ENCODE assay signal across 8 mouse cellular contexts in genomic region chr1:195175980-195176931, GRCm38 (mm10). TPM values are rescaled to one million over a fixed set of nuclear protein-coding genes. Genes with fewer than 3 reads are reported as not detected.
DNase-seq lines count a peak whose midpoint lies in the region; ATAC-seq and TF ChIP-seq lines count a peak whose summit lies in the region.

Cr2 (minus strand) TSS chr1:195176716.

- H3K9me3 ChIP-seq in ES-E14 (ENCODE audit: control insufficient read depth, insufficient read depth, low read depth, low read length): no peaks in the 10 kb centered on the region
- H3K9me3 ChIP-seq in hindbrain, embryonic 13.5 days: no peaks in the 10 kb centered on the region

- in situ Hi-C loops in ES-E14 (cut with MboI; ENCODE audit: low sequenced_read_pairs in 2 of 2, unreplicated experiment in 2 of 2): no loop called here

- H3K36me3 ChIP-seq in ES-E14 (ENCODE audit: control insufficient read depth, insufficient read depth, low read length, poor library complexity, severe bottlenecking): no peaks in the 10 kb centered on the region
- H3K36me3 ChIP-seq in hindbrain, embryonic 13.5 days: no peaks in the 10 kb centered on the region

- H3K27me3 ChIP-seq in hindbrain, embryonic 13.5 days: no peaks in the 10 kb centered on the region

- 9% methylated on average over 20 of the region's 20 CpGs for WGBS in hindbrain, embryonic 13.5 days

- no peak within 1 kb of the TSS for H3K9ac ChIP-seq in ES-E14 (ENCODE audit: insufficient read depth, low read depth, low read length, poor library complexity, severe bottlenecking)
- H3K9ac ChIP-seq in hindbrain, embryonic 13.5 days: peak within 1 kb of the TSS; percentile 39; the same call in 1 of the 2 replicates

- ATAC-seq in hindbrain, embryonic 13.5 days (ENCODE audit: low FRiP score): peak; percentile 97

- H3K27ac ChIP-seq in ES-E14 (ENCODE audit: insufficient read depth, low read depth, low read length, poor library complexity, severe bottlenecking): no peak within 1 kb of the TSS
- no peak within 1 kb of the TSS for H3K27ac ChIP-seq in hindbrain, embryonic 13.5 days

- DNase-seq in ES-E14 (ENCODE audit: low read depth, low spot score): peak; percentile 63
- DNase-seq in cerebellum, adult 8-10 months: peak; percentile 1
- peak; percentile 3 to 66 for DNase-seq in frontal cortex, adult 2 months (ENCODE audit: extremely low spot score in 1 of 2, low spot score in 1 of 2)
- DNase-seq in layer of hippocampus, postnatal 10 days (ENCODE audit: low spot score in 2 of 2): peak; percentile 55 to 69
- DNase-seq in lung, postnatal 10 days: peak; percentile 45
- DNase-seq in ovary, postnatal 14 days (ENCODE audit: low spot score): peak; percentile 11
- peak; percentile 70 to 82 for DNase-seq in thymus, postnatal 10 days (ENCODE audit: low spot score in 2 of 2)

- H3K4me2 ChIP-seq in hindbrain, embryonic 13.5 days: peak within 1 kb of the TSS; percentile 65

- no peaks in the 10 kb centered on the region for H3K4me1 ChIP-seq in ES-E14 (ENCODE audit: control insufficient read depth in 2 of 2, insufficient read depth in 2 of 2, low read length in 2 of 2, poor library complexity in 1 of 2)
- H3K4me1 ChIP-seq in hindbrain, embryonic 13.5 days (replicated peaks): peaks cover 6% of the 10 kb centered on the region; the same call in 1 of the 2 replicates

- H3K4me3 ChIP-seq in ES-E14 (ENCODE audit: insufficient read depth in 1 of 2, low read depth in 1 of 2, low read length in 2 of 2, poor library complexity in 1 of 2, severe bottlenecking in 1 of 2): peak within 1 kb of the TSS in 1 of 2 experiments; percentile 37; a peak in 2 of 4 replicates
- peak within 1 kb of the TSS; percentile 35 for H3K4me3 ChIP-seq in hindbrain, embryonic 13.5 days

TF ChIP-seq in ES-E14, 5 proteins besides CTCF, POLR2A, EP300 and RAD21:
- TF ChIP-seq ZC3H11A (IDR thresholded peaks at IDR 0.05; ENCODE audit: borderline replicate concordance, low read depth, low read length) (no peak), HCFC1 (IDR thresholded peaks at IDR 0.05; ENCODE audit: borderline replicate concordance, insufficient read depth, low read length) (no peak), MAFK (IDR thresholded peaks at IDR 0.05; ENCODE audit: insufficient read depth, low read depth, low read length) (no peak), ZNF384 (IDR thresholded peaks at IDR 0.05; ENCODE audit: low read depth, low read length) (no peak), CHD2 (IDR thresholded peaks at IDR 0.05; ENCODE audit: low read depth, low read length) (no peak)

RNA-seq across cellular contexts. Expression of gene Cr2, which starts in this region (rescaled TPM):
- 0.31 and 0.37 TPM in 2 replicates for total RNA-seq in ES-E14 (2012; rRNA removed)
- 0.27 and 0.58 TPM in 2 replicates for polyA plus RNA-seq in frontal cortex, adult 2 months (2012; rRNA removed)
- 0.36 and 0.41 TPM in 2 replicates for polyA plus RNA-seq in hindbrain, embryonic 13.5 days (2015; fragmentation: Nextera tagmentation; extraction: Ambion mirVana)
- 1 to 10 TPM; 2.1 to 2.7 TPM for total RNA-seq in layer of hippocampus, postnatal 10 days (2021)

Comparison
In these comparisons a context has a peak if more than half of its experiments do, and no peak if none do; other contexts are left out.
1. Peak in DNase-seq in ES-E14; RNA of the gene not detected or under 1 TPM.
2. Peak in DNase-seq in frontal cortex, adult 2 months; RNA of the gene not detected or under 1 TPM.
3. Peak in ATAC-seq, H3K4me3 ChIP-seq, H3K9ac ChIP-seq and H3K4me2 ChIP-seq in hindbrain, embryonic 13.5 days; RNA of the gene not detected or under 1 TPM.
4. DNase-seq: peak in every context shown above with its lines; median percentile 76 in thymus, postnatal 10 days; 63 in ES-E14; 62 in layer of hippocampus, postnatal 10 days; 45 in lung, postnatal 10 days; 34 in frontal cortex, adult 2 months; 11 in ovary, postnatal 14 days; 1 in cerebellum, adult 8-10 months.